Mouse (Mus musculus) liver, adult 2 months (tissue): Measurements from ENCODE around the gene Mt2. TPM values are rescaled to one million over a fixed set of nuclear protein-coding genes. Genes with fewer than 3 reads are reported as not detected.

Source experiments
- DNase-seq: peaks from one replicate; pipeline ENCODE4 v3.0.0-alpha.2; 2011; ENCODE audit warnings: low read depth, low spot score; ENCODE audit errors: extremely low read depth
- H3K27ac ChIP-seq: fragments of 200-500 bp; replicated peaks from 2 replicates; pipeline ENCODE4 v1.5.1; 2012; ENCODE audit warnings: low read depth, mild to moderate bottlenecking, control low read depth, inconsistent platforms, low read length; ENCODE audit not compliant: insufficient read depth
- H3K27me3 ChIP-seq: fragments of 200-500 bp; 2 replicates; pipeline ENCODE4 v1.6.1; 2012; ENCODE audit warnings: mild to moderate bottlenecking, moderate library complexity, low read length, inconsistent platforms; ENCODE audit not compliant: control insufficient read depth, insufficient read depth
- H3K36me3 ChIP-seq: fragments of 200-500 bp; 2 replicates; pipeline ENCODE4 v1.6.1; 2012; ENCODE audit warnings: low read length, inconsistent platforms; ENCODE audit not compliant: control insufficient read depth, insufficient read depth
- H3K4me1 ChIP-seq: fragments of 200-500 bp; 2 replicates; pipeline ENCODE4 v1.6.1; 2011; ENCODE audit warnings: low read length; ENCODE audit not compliant: control insufficient read depth, insufficient read depth
- H3K4me3 ChIP-seq: fragments of 200-500 bp; 2 replicates; pipeline ENCODE4 v1.5.1; 2011; ENCODE audit warnings: low read depth, mild to moderate bottlenecking, control low read depth, low read length, moderate library complexity; ENCODE audit not compliant: insufficient read depth
- H3K79me2 ChIP-seq: fragments of 200-500 bp; 2 replicates; pipeline ENCODE4 v1.6.1; 2012; ENCODE audit warnings: inconsistent platforms, mild to moderate bottlenecking, low read length, moderate library complexity; ENCODE audit not compliant: control insufficient read depth, insufficient read depth
- H3K9ac ChIP-seq: fragments of 200-500 bp; 2 replicates; pipeline ENCODE4 v1.6.1; 2012; ENCODE audit warnings: low read depth, mild to moderate bottlenecking, control low read depth, inconsistent platforms, low read length
- CTCF ChIP-seq: fragments of 200-500 bp; IDR thresholded peaks from 2 replicates; pipeline ENCODE4 v1.5.1; 2011; ENCODE audit warnings: low read depth, low read length, control low read depth
- POLR2A ChIP-seq: fragments of 200-500 bp; IDR thresholded peaks from 2 replicates; pipeline ENCODE4 v1.6.1; 2011; ENCODE audit warnings: low read length, control low read depth; ENCODE audit not compliant: insufficient read depth; ENCODE audit errors: extremely low read depth
- WGBS: fragments of 180-500 bp; shearing (Covaris S2); methylation state at CpG from one replicate; pipeline ENCODE4 v1.1.7; 2018; 5-methylcytosine and 5-hydroxymethylcytosine counted together
- polyA plus RNA-seq: library from polyadenylated mRNA; depleted of rRNA; stranded (reverse); fragments of >200 nt; gene quantifications from 2 replicates; pipeline ENCODE4 v1.2.3, GENCODE M21; 2012; rRNA removed
- total RNA-seq: library from RNA; depleted of rRNA; stranded (reverse); fragments of >200 nt; gene quantifications from 2 replicates; pipeline ENCODE4 v1.2.3, GENCODE M21; 2014; rRNA removed

Gene Mt2
- total RNA-seq (120 and 122 TPM in 2 replicates), polyA plus RNA-seq (9.4 and 162 TPM in 2 replicates)

GRCm38 (mm10) chr8:94172075-94172808 lies at the start of gene Mt2:
Gene Mt2 (plus strand): TSS chr8:94172664.
- Histone ChIP-seq H3K36me3 (no peaks in the 10 kb centered on the region), H3K4me3 (peak within 1 kb of the TSS; percentile 61), H3K4me1 (peaks cover 12% of the 10 kb centered on the region), H3K9ac (peak within 1 kb of the TSS; percentile 77), H3K27me3 (no peaks in the 10 kb centered on the region), H3K27ac (peak within 1 kb of the TSS; percentile 62), H3K79me2 (no peaks in the 10 kb centered on the region)
- TF ChIP-seq CTCF (no peak), POLR2A (no peak)
- peak; percentile 14 for DNase-seq
- WGBS = under 1% methylated on average over 56 of the region's 56 CpGs

- DNase-seq = no peak
- Histone ChIP-seq H3K36me3 (no peaks in the 10 kb centered on the region), H3K4me3 (no peak overlapping the region), H3K4me1 (no peaks in the 10 kb centered on the region), H3K27ac (no peak overlapping the region), H3K27me3 (0 out of 2 replicates have a peak, but pooled peaks cover under 1% of the 10 kb centered on the region), H3K79me2 (no peaks in the 10 kb centered on the region), H3K9ac (no peak overlapping the region)
- no peak for TF ChIP-seq CTCF
- TF ChIP-seq POLR2A = no peak
- WGBS = 62% methylated on average over 8 of the region's 8 CpGs
Measured at GRCm38 (mm10) chr8:94122711-94123468, 49.6 kb upstream of the Mt2 start.

- no peak overlapping the region for H3K27ac ChIP-seq
- H3K9ac ChIP-seq = no peak overlapping the region
- no peak for TF ChIP-seq CTCF
- no peak for TF ChIP-seq POLR2A
- DNase-seq = no peak
- no peaks in the 10 kb centered on the region for H3K4me1 ChIP-seq
- H3K4me3 ChIP-seq = no peak overlapping the region
- H3K79me2 ChIP-seq = no peaks in the 10 kb centered on the region
- WGBS = 75% methylated on average over 6 of the region's 6 CpGs
- H3K36me3 ChIP-seq = no peaks in the 10 kb centered on the region
- peaks cover 3% of the 10 kb centered on the region; the same call in 1 of the 2 replicates for H3K27me3 ChIP-seq
Measured at GRCm38 (mm10) chr8:94127711-94128110, 44.8 kb upstream of the Mt2 start.

GRCm38 (mm10) chr8:94129133-94129789 lies 43.2 kb upstream of the Mt2 start:
- H3K4me3 ChIP-seq = no peak overlapping the region
- no peaks in the 10 kb centered on the region for H3K4me1 ChIP-seq
- no peak for DNase-seq
- WGBS = 91% methylated on average over 6 of the region's 6 CpGs
- no peak overlapping the region for H3K9ac ChIP-seq
- H3K27me3 ChIP-seq = peaks cover 3% of the 10 kb centered on the region; the same call in 1 of the 2 replicates
- no peaks in the 10 kb centered on the region for H3K79me2 ChIP-seq
- no peaks in the 10 kb centered on the region for H3K36me3 ChIP-seq
- H3K27ac ChIP-seq = no peak overlapping the region
- TF ChIP-seq CTCF (no peak), POLR2A (no peak)

GRCm38 (mm10) chr8:94130126-94130525 lies 42.3 kb upstream of the Mt2 start:
- no peak overlapping the region for H3K27ac ChIP-seq

More at GRCm38 (mm10) chr8:94130126-94130525, 42.3 kb upstream of the Mt2 start:
- Histone ChIP-seq H3K4me3 (no peak overlapping the region), H3K36me3 (no peaks in the 10 kb centered on the region), H3K27me3 (peaks cover 3% of the 10 kb centered on the region; the same call in 1 of the 2 replicates), H3K9ac (no peak overlapping the region), H3K4me1 (no peaks in the 10 kb centered on the region), H3K79me2 (no peaks in the 10 kb centered on the region)
- no peak for DNase-seq
- TF ChIP-seq POLR2A (no peak), CTCF (no peak)
- 94% methylated on average over 4 of the region's 4 CpGs for WGBS
